Mouse (Mus musculus) CH12.LX (cell line): ENCODE measurements at regions not wholly inside any gene's neighbourhood (a gene's known extent, or its start where the extent isn't known, plus 50 kb on each side); places are given as distances from the start of the nearest gene placed in this dataset.

Source experiments
- DNase-seq: peaks from one replicate; pipeline ENCODE4 v3.0.0-alpha.2; 2013; ENCODE audit errors: extremely low read depth
- H3K27ac ChIP-seq: 2 replicates; pipeline ENCODE4 v1.5.1; 2012; ENCODE audit warnings: low read depth, mild to moderate bottlenecking, control low read depth, moderate library complexity; ENCODE audit not compliant: insufficient read depth
- H3K27me3 ChIP-seq: replicated peaks from 2 replicates; pipeline ENCODE3; 2012; ENCODE audit warnings: inconsistent platforms
- H3K36me3 ChIP-seq, 2 experiments: replicated peaks in 1 of 2; 2 replicates each; pipeline versions ENCODE3 to v1.6.1; 2012; ENCODE audit warnings: inconsistent platforms in 1 of 2, low read length in 1 of 2, mild to moderate bottlenecking in 1 of 2, mixed read lengths in 1 of 2, moderate library complexity in 1 of 2; ENCODE audit not compliant: control insufficient read depth in 1 of 2, insufficient read depth in 1 of 2
- H3K4me1 ChIP-seq, 2 experiments: 2 replicates each; pipeline ENCODE4 v1.6.1; 2012; ENCODE audit warnings: inconsistent platforms in 1 of 2, moderate library complexity in 1 of 2; ENCODE audit not compliant: insufficient read depth in 2 of 2, control insufficient read depth in 1 of 2
- H3K4me2 ChIP-seq: 2 replicates; pipeline ENCODE4 v1.6.1; 2012; ENCODE audit warnings: low read depth, mild to moderate bottlenecking, control low read depth; ENCODE audit not compliant: poor library complexity, insufficient read depth, severe bottlenecking
- H3K4me3 ChIP-seq, 3 experiments: fragments of 150-350 bp in 1 of 3; sonication (generic) in 1 of 3; replicated peaks in 1 of 3; 2 replicates each; pipeline versions ENCODE3 to v1.5.1; 2011 to 2012; ENCODE audit warnings: low read depth in 2 of 3, low read length in 2 of 3, mild to moderate bottlenecking in 2 of 3, moderate library complexity in 2 of 3, control low read depth in 1 of 3, improper control_type of control experiment in 1 of 3, inconsistent platforms in 1 of 3, mixed read lengths in 1 of 3; ENCODE audit not compliant: poor library complexity in 1 of 3
- H3K79me2 ChIP-seq: replicated peaks from 2 replicates; pipeline ENCODE4 v1.6.1; 2012; ENCODE audit warnings: mild to moderate bottlenecking, moderate library complexity; ENCODE audit not compliant: control insufficient read depth, poor library complexity, insufficient read depth, severe bottlenecking; ENCODE audit errors: extremely low read depth
- H3K9ac ChIP-seq: 2 replicates; pipeline ENCODE4 v1.6.1; 2012; ENCODE audit warnings: low read depth, mild to moderate bottlenecking, control low read depth, moderate library complexity; ENCODE audit not compliant: insufficient read depth
- H3K9me3 ChIP-seq: replicated peaks from 2 replicates; pipeline ENCODE3; 2012; ENCODE audit warnings: low read length, inconsistent platforms, mixed read lengths
- CHD1 ChIP-seq: IDR thresholded peaks from 2 replicates; pipeline ENCODE4 v1.6.1; 2012; ENCODE audit warnings: low read depth, low read length, improper control_type of control experiment, inconsistent platforms
- CHD2 ChIP-seq: IDR thresholded peaks from 2 replicates; pipeline ENCODE4 v1.6.1; 2011; ENCODE audit warnings: low read length, improper control_type of control experiment
- CTCF ChIP-seq, 2 experiments: IDR thresholded peaks in 1 of 2; conservative IDR thresholded peaks in 1 of 2; 2 replicates each; pipeline ENCODE4 v1.5.1; 2011 to 2012; ENCODE audit warnings: low read depth in 2 of 2, low read length in 2 of 2, improper control_type of control experiment in 1 of 2, inconsistent platforms in 1 of 2, mild to moderate bottlenecking in 1 of 2, moderate library complexity in 1 of 2
- E2F4 ChIP-seq: IDR thresholded peaks from 2 replicates; pipeline ENCODE4 v1.6.1; 2011; ENCODE audit warnings: low read depth, low read length, improper control_type of control experiment; ENCODE audit not compliant: insufficient replicate concordance
- ELF1 ChIP-seq: IDR thresholded peaks from 2 replicates; pipeline ENCODE4 v1.6.1; 2014; ENCODE audit warnings: low read depth, mild to moderate bottlenecking, inconsistent platforms, low read length, improper control_type of control experiment
- EP300 ChIP-seq: IDR thresholded peaks from 2 replicates; pipeline ENCODE4 v1.6.1; 2011; ENCODE audit warnings: low read length, improper control_type of control experiment
- GABPA ChIP-seq: IDR thresholded peaks from 2 replicates; pipeline ENCODE4 v1.6.1; 2012; ENCODE audit warnings: low read depth, low read length, improper control_type of control experiment, inconsistent platforms; ENCODE audit not compliant: insufficient replicate concordance
- HCFC1 ChIP-seq: IDR thresholded peaks from 2 replicates; pipeline ENCODE4 v1.6.1; 2012; ENCODE audit warnings: low read depth, mild to moderate bottlenecking, inconsistent platforms, low read length, improper control_type of control experiment
- IRF4 ChIP-seq: IDR thresholded peaks from 2 replicates; pipeline ENCODE4 v1.6.1; 2014; ENCODE audit warnings: low read depth, mild to moderate bottlenecking, inconsistent platforms, low read length, improper control_type of control experiment
- JUN ChIP-seq: IDR thresholded peaks from 2 replicates; pipeline ENCODE4 v1.6.1; 2011; ENCODE audit warnings: low read depth, mild to moderate bottlenecking, low read length, improper control_type of control experiment, moderate library complexity; ENCODE audit not compliant: insufficient read depth
- KAT2A ChIP-seq: IDR thresholded peaks from 2 replicates; pipeline ENCODE4 v1.6.1; 2012; ENCODE audit warnings: low read length, improper control_type of control experiment, inconsistent platforms; ENCODE audit not compliant: insufficient replicate concordance
- MAX ChIP-seq: IDR thresholded peaks from 2 replicates; pipeline ENCODE4 v1.6.1; 2011; ENCODE audit warnings: low read length, improper control_type of control experiment
- NELFE ChIP-seq: IDR thresholded peaks from 2 replicates; pipeline ENCODE4 v1.6.1; 2011; ENCODE audit warnings: low read depth, low read length, improper control_type of control experiment
- NRF1 ChIP-seq: IDR thresholded peaks from 2 replicates; pipeline ENCODE4 v1.6.1; 2014; ENCODE audit warnings: low read depth, mild to moderate bottlenecking, inconsistent platforms, low read length, improper control_type of control experiment, moderate library complexity
- PAX5 ChIP-seq: IDR thresholded peaks from 2 replicates; pipeline ENCODE4 v1.6.1; 2012; ENCODE audit warnings: low read length, inconsistent platforms, mixed read lengths
- POLR2A ChIP-seq: IDR thresholded peaks from 2 replicates; pipeline ENCODE4 v1.6.1; 2011; ENCODE audit warnings: low read depth, mild to moderate bottlenecking, improper control_type of control experiment, low read length
- RCOR1 ChIP-seq: conservative IDR thresholded peaks from 2 replicates; pipeline ENCODE4 v1.6.1; 2012; ENCODE audit warnings: low read depth, mild to moderate bottlenecking, inconsistent platforms, low read length, improper control_type of control experiment
- SIN3A ChIP-seq: IDR thresholded peaks from 2 replicates; pipeline ENCODE4 v1.6.1; 2012; ENCODE audit warnings: low read length, improper control_type of control experiment, inconsistent platforms
- TBP ChIP-seq: conservative IDR thresholded peaks from 2 replicates; pipeline ENCODE4 v1.6.1; 2011; ENCODE audit warnings: low read depth, low read length, improper control_type of control experiment
- TCF12 ChIP-seq: IDR thresholded peaks from 2 replicates; pipeline ENCODE4 v1.6.1; 2014; ENCODE audit warnings: low read depth, mild to moderate bottlenecking, inconsistent platforms, low read length, improper control_type of control experiment
- USF1 ChIP-seq: IDR thresholded peaks from 2 replicates; pipeline ENCODE4 v1.6.1; 2014; ENCODE audit warnings: low read depth, mild to moderate bottlenecking, inconsistent platforms, low read length, improper control_type of control experiment
- ZC3H11A ChIP-seq: IDR thresholded peaks from 2 replicates; pipeline ENCODE4 v1.6.1; 2012; ENCODE audit warnings: low read depth, mild to moderate bottlenecking, inconsistent platforms, low read length, improper control_type of control experiment
- ZNF384 ChIP-seq: IDR thresholded peaks from 2 replicates; pipeline ENCODE4 v1.6.1; 2012; ENCODE audit warnings: low read depth, low read length, improper control_type of control experiment, inconsistent platforms
- dilution Hi-C: fragments of 300-500 bp; cut with MboI; formaldehyde crosslinking; loops from 2 replicates; pipeline ENCODE4 v1.14.3; 2020; ENCODE audit warnings: low sequenced_read_pairs; ENCODE audit not compliant: extremely low pct_unique_long_range_greater_than_20kb, extremely low pct_ligation_motif_present
- in situ Hi-C: fragments of 300-500 bp; cut with MboI; formaldehyde crosslinking; loops from 3 replicates; pipeline ENCODE4 v1.14.3; 2019; ENCODE audit warnings: low sequenced_read_pairs, low pct_ligation_motif_present, low pct_unique_long_range_greater_than_20kb, mixed read lengths

- no peaks in the 10 kb centered on the region for H3K79me2 ChIP-seq
- no peak overlapping the region for H3K9ac ChIP-seq
- TF ChIP-seq SIN3A (no peak), NELFE (no peak), NRF1 (peak; percentile 70), CTCF (conservative IDR thresholded peaks at IDR 0.05 in 1 of 2, IDR thresholded peaks at IDR 0.05 in 1 of 2; ENCODE audit: low read depth in 2 of 2, low read length in 2 of 2) (no peak), TCF12 (no peak)
- TF ChIP-seq, all 38 proteins: peak for 1
- no peaks in the 10 kb centered on the region for H3K27me3 ChIP-seq
- H3K4me3 ChIP-seq = no peak overlapping the region
- no peak overlapping the region for H3K4me2 ChIP-seq
- in situ Hi-C loops = no loop called here
- H3K36me3 ChIP-seq = no peaks in the 10 kb centered on the region
- no peak overlapping the region for H3K27ac ChIP-seq
- dilution Hi-C loops = no loop called here
- peaks cover 8 to 23% of the 10 kb centered on the region in 2 experiments for H3K4me1 ChIP-seq
- no peak for DNase-seq
- no peaks in the 10 kb centered on the region for H3K9me3 ChIP-seq
Measured at GRCm38 (mm10) chr2:174848981-174849681, 88.7 kb downstream of the Edn3 start.

DNA sequence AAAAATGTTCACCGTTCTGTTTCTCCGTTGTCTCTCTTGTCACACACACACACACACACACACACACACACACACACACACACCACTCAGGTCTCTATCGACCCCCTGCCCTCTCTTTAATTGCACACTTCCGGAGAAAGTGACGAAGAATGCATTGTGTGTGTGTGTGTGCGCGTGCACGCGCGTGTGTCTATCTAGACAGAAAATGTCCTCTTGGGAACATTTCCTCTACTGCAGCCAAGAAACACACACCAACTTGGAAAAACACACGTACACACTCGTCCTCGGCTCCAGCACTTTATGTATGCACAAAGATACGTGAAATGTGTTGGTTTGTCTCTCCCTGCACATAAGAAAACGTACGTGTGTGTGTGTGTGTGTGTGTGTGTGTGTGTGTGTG, 90.4 kb downstream of the Edn3 start:
- no peaks in the 10 kb centered on the region for H3K36me3 ChIP-seq
- no peaks in the 10 kb centered on the region for H3K27me3 ChIP-seq
- H3K79me2 ChIP-seq = no peaks in the 10 kb centered on the region
- no peak for DNase-seq
- TF ChIP-seq ELF1 (no peak), E2F4 (no peak), CHD2 (no peak), EP300 (no peak), MAX (no peak), KAT2A (no peak), PAX5 (no peak), ZC3H11A (no peak), GABPA (no peak), CHD1 (no peak), HCFC1 (no peak), USF1 (no peak), JUN (no peak), RCOR1 (no peak), ZNF384 (no peak), SIN3A (no peak), IRF4 (no peak), POLR2A (no peak), TBP (no peak), TCF12 (no peak)
- no peaks in the 10 kb centered on the region for H3K9me3 ChIP-seq
- dilution Hi-C loops (no loop called here), in situ Hi-C loops (loop anchor here (10.0 kb wide), 1 partner anchor 196 kb away; no protein-coding TSS in a partner anchor)
- no peak overlapping the region for H3K27ac ChIP-seq
- peaks cover 8 to 23% of the 10 kb centered on the region in 2 experiments for H3K4me1 ChIP-seq
- no peak overlapping the region for H3K4me3 ChIP-seq
- H3K9ac ChIP-seq = no peak overlapping the region
- H3K4me2 ChIP-seq = no peak overlapping the region
